34 mouse cellular contexts compared by ENCODE assay signal in genomic region chr8:17984779-17985178, GRCm38 (mm10).
"Had no signal": no experiment of that assay in that cellular context is flagged by ENCODE, and none has a peak within 500 bp of the region (broad histone marks: within the 10 kb centered on the region; RNA-seq: fewer than 3 reads in every experiment).

No protein-coding gene starts in this region.

- H3K4me3 ChIP-seq: heart, adult 2 months; heart, embryonic 10.5 days; heart, embryonic 12.5 days; heart, embryonic 13.5 days; heart, embryonic 15.5 days; hindbrain, embryonic 13.5 days; hindbrain, embryonic 15.5 days; intestine, embryonic 15.5 days; kidney, embryonic 15.5 days; layer of hippocampus, adult 2 months; left cerebral cortex, adult 2 months had no signal

- H3K9me3 ChIP-seq: heart, embryonic 10.5 days; heart, embryonic 12.5 days; heart, embryonic 13.5 days; heart, embryonic 15.5 days; hindbrain, embryonic 13.5 days; hindbrain, embryonic 15.5 days; intestine, embryonic 15.5 days; kidney, embryonic 15.5 days had no signal

- H3K4me2 ChIP-seq: heart, embryonic 11.5 days; heart, embryonic 12.5 days; heart, embryonic 13.5 days; heart, embryonic 15.5 days; hindbrain, embryonic 13.5 days; hindbrain, embryonic 15.5 days; intestine, embryonic 15.5 days; kidney, embryonic 15.5 days had no signal

- H3K27ac ChIP-seq: heart, adult 2 months; heart, embryonic 10.5 days; heart, embryonic 13.5 days; heart, embryonic 15.5 days; hindbrain, embryonic 13.5 days; hindbrain, embryonic 15.5 days; hindbrain, postnatal 0 days; intestine, embryonic 15.5 days; kidney, embryonic 15.5 days; kidney, postnatal 0 days; layer of hippocampus, adult 2 months; left cerebral cortex, adult 2 months had no signal

- ATAC-seq: hindbrain, embryonic 16.5 days; hindbrain, postnatal 0 days; inflammation-experienced regulatory T-cells, adult 6 months; intestine, embryonic 15.5 days; intestine, embryonic 16.5 days; intestine, postnatal 0 days had no signal

- H3K27me3 ChIP-seq: heart, embryonic 12.5 days; heart, embryonic 13.5 days; heart, embryonic 15.5 days; hindbrain, embryonic 13.5 days; hindbrain, embryonic 15.5 days; intestine, embryonic 15.5 days; kidney, embryonic 15.5 days had no signal

- H3K4me1 ChIP-seq: heart, embryonic 10.5 days; heart, embryonic 12.5 days; heart, embryonic 13.5 days; heart, embryonic 15.5 days; hindbrain, embryonic 13.5 days; hindbrain, embryonic 15.5 days; intestine, embryonic 15.5 days; kidney, embryonic 15.5 days had no signal

- H3K36me3 ChIP-seq: heart, embryonic 10.5 days; heart, embryonic 12.5 days; heart, embryonic 13.5 days; heart, embryonic 15.5 days; hindbrain, embryonic 13.5 days; hindbrain, embryonic 15.5 days; intestine, embryonic 15.5 days; kidney, embryonic 15.5 days had no signal

- DNase-seq: heart, adult 2 months; heart, postnatal 10 days; heart, postnatal 14 days; heart, postnatal 36 days; heart, postnatal 4 days; kidney, adult 11 months; kidney, adult 18-20 months; kidney, adult 2 months; kidney, adult 8-10 months; kidney, adult 9 months; kidney, postnatal 10 days; kidney, postnatal 14 days; kidney, postnatal 25 days; kidney, postnatal 36 days; kidney, postnatal 4 days; layer of hippocampus, adult 9-11 months; layer of hippocampus, postnatal 36 days had no signal

- H3K9ac ChIP-seq: heart, embryonic 12.5 days; heart, embryonic 13.5 days; heart, embryonic 15.5 days; hindbrain, embryonic 13.5 days; hindbrain, embryonic 15.5 days; intestine, embryonic 15.5 days; kidney, embryonic 15.5 days had no signal
